Mouse (Mus musculus): Measurements from ENCODE around the gene Polq.
A peak's percentile ranks its signal among the peaks of the same experiment; 100 is the strongest.

The Polq gene

GRCm38 (mm10) chr16:37011061-37011921, at the start of gene Polq:
Gene Polq (plus strand): TSS chr16:37011786.
- peak; percentile 92 for DNase-seq

- no peak for DNase-seq
Observed at GRCm38 (mm10) chr16:36963415-36963814, 48.2 kb upstream of the Polq start.

GRCm38 (mm10) chr16:36979127-36979526, 32.5 kb upstream of the Polq start:
- no peak for DNase-seq

- DNase-seq: no peak
Observed at GRCm38 (mm10) chr16:36983796-36984195, 27.8 kb upstream of the Polq start.

- DNase-seq: peak; percentile 26
Observed at GRCm38 (mm10) chr16:36985636-36986042, 25.9 kb upstream of the Polq start.

GRCm38 (mm10) chr16:36987399-36987798, 24.2 kb upstream of the Polq start:
- no peak for DNase-seq

GRCm38 (mm10) chr16:36988066-36988465, 23.5 kb upstream of the Polq start:
- no peak for DNase-seq

GRCm38 (mm10) chr16:36989493-36989892, 22.1 kb upstream of the Polq start:
- no peak for DNase-seq

- no peak for DNase-seq
Observed at GRCm38 (mm10) chr16:36989999-36990625, 21.5 kb upstream of the Polq start, which contains the start of gene Fbxo40. Gene Fbxo40 (minus strand): TSS chr16:36990467.

- no peak for DNase-seq
Observed at GRCm38 (mm10) chr16:36997650-36998049, 13.9 kb upstream of the Polq start.

- no peak for DNase-seq
Observed at GRCm38 (mm10) chr16:36999366-36999972, 12.1 kb upstream of the Polq start.

- no peak for DNase-seq
Observed at GRCm38 (mm10) chr16:37009262-37009661, 2.3 kb upstream of the Polq start.

- DNase-seq: peak; percentile 18
Observed at GRCm38 (mm10) chr16:37010370-37010769, 1.2 kb upstream of the Polq start.

GRCm38 (mm10) chr16:37011922-37012289, 320 bp downstream of the Polq start:
- no peak for DNase-seq

- no peak for DNase-seq
Observed at GRCm38 (mm10) chr16:37012336-37012735, 750 bp downstream of the Polq start.

- no peak for DNase-seq
Observed at GRCm38 (mm10) chr16:37027581-37027980, 16.0 kb downstream of the Polq start.

GRCm38 (mm10) chr16:37031996-37032395, 20.4 kb downstream of the Polq start:
- DNase-seq: no peak

GRCm38 (mm10) chr16:37034751-37035150, 23.2 kb downstream of the Polq start:
- DNase-seq: no peak

GRCm38 (mm10) chr16:37059631-37060030, 48.0 kb downstream of the Polq start:
- DNase-seq: no peak

- no peak for DNase-seq
Observed at GRCm38 (mm10) chr16:37061261-37061660, 49.7 kb downstream of the Polq start.

- DNase-seq: no peak
Observed at GRCm38 (mm10) chr16:37072354-37072753, 60.8 kb downstream of the Polq start.

GRCm38 (mm10) chr16:37089648-37090047, 78.1 kb downstream of the Polq start:
- DNase-seq: no peak

GRCm38 (mm10) chr16:37094169-37094833, 82.7 kb downstream of the Polq start:
- DNase-seq: peak; percentile 28
